Mouse (Mus musculus): ENCODE measurements around the gene Lgi2. TPM values are rescaled to one million over a fixed set of nuclear protein-coding genes. Genes with fewer than 3 reads are reported as not detected.

The Lgi2 gene
- 0.79 and 1.2 TPM in 2 replicates for polyA plus RNA-seq (2014; fragmentation: Nextera tagmentation; extraction: Ambion mirVana)

- 0 out of 2 replicates have a peak, but pooled peaks cover 3% of the 10 kb centered on the region for H3K4me1 ChIP-seq (ENCODE audit: control insufficient read depth, insufficient read depth, low read length)
- H3K9ac ChIP-seq (ENCODE audit: low read length) = peak within 1 kb of the TSS; percentile 64
- DNase-seq (ENCODE audit: low spot score) (peak; percentile 63), ATAC-seq (ENCODE audit: insufficient number of reproducible peaks, low FRiP score, low TSS enrichment, low read depth) (peak; percentile 78; the same call in 1 of the 2 replicates)
- 2% methylated on average over 43 of the region's 83 CpGs for WGBS
- peak within 1 kb of the TSS; percentile 93 for H3K4me2 ChIP-seq (ENCODE audit: low read depth, severe bottlenecking)
- H3K9me3 ChIP-seq (ENCODE audit: control insufficient read depth, low read length) = no peaks in the 10 kb centered on the region
- H3K27ac ChIP-seq (replicated peaks; ENCODE audit: low read depth, low read length) = no peak within 1 kb of the TSS
- 0 out of 2 replicates have a peak, but pooled peaks cover 4% of the 10 kb centered on the region for H3K27me3 ChIP-seq (ENCODE audit: control insufficient read depth, insufficient read depth, low read length)
- no peaks in the 10 kb centered on the region for H3K36me3 ChIP-seq (ENCODE audit: control insufficient read depth, insufficient read depth, low read length)
- H3K4me3 ChIP-seq (ENCODE audit: low read depth, low read length) = peak within 1 kb of the TSS; percentile 48
Observed at GRCm38 (mm10) chr5:52565813-52566531, at the start of gene Lgi2. Lgi2 (minus strand) TSS chr5:52566462.

GRCm38 (mm10) chr5:52615421-52615820, 49.2 kb upstream of the Lgi2 start:
- Histone ChIP-seq H3K9ac (ENCODE audit: low read length) (no peak overlapping the region), H3K4me1 (ENCODE audit: control insufficient read depth, insufficient read depth, low read length) (peaks cover 12% of the 10 kb centered on the region), H3K9me3 (ENCODE audit: control insufficient read depth, low read length) (no peaks in the 10 kb centered on the region), H3K4me2 (ENCODE audit: low read depth, severe bottlenecking) (no peak overlapping the region), H3K36me3 (ENCODE audit: control insufficient read depth, insufficient read depth, low read length) (no peaks in the 10 kb centered on the region), H3K27ac (replicated peaks; ENCODE audit: low read depth, low read length) (no peak overlapping the region), H3K4me3 (ENCODE audit: low read depth, low read length) (no peak overlapping the region), H3K27me3 (ENCODE audit: control insufficient read depth, insufficient read depth, low read length) (no peaks in the 10 kb centered on the region)
- ATAC-seq (ENCODE audit: insufficient number of reproducible peaks, low FRiP score, low TSS enrichment, low read depth) (no peak), DNase-seq (ENCODE audit: low spot score) (no peak)
- WGBS = 44% methylated on average over 9 of the region's 9 CpGs

GRCm38 (mm10) chr5:52614686-52615085, 48.4 kb upstream of the Lgi2 start:
- no peaks in the 10 kb centered on the region for H3K36me3 ChIP-seq (ENCODE audit: control insufficient read depth, insufficient read depth, low read length)
- ATAC-seq (ENCODE audit: insufficient number of reproducible peaks, low FRiP score, low TSS enrichment, low read depth) = no peak
- no peak for DNase-seq (ENCODE audit: low spot score)
- H3K27ac ChIP-seq (replicated peaks; ENCODE audit: low read depth, low read length) = no peak overlapping the region
- no peak overlapping the region for H3K4me3 ChIP-seq (ENCODE audit: low read depth, low read length)
- no peak overlapping the region for H3K4me2 ChIP-seq (ENCODE audit: low read depth, severe bottlenecking)
- H3K27me3 ChIP-seq (ENCODE audit: control insufficient read depth, insufficient read depth, low read length) = no peaks in the 10 kb centered on the region
- H3K9ac ChIP-seq (ENCODE audit: low read length) = no peak overlapping the region
- H3K9me3 ChIP-seq (ENCODE audit: control insufficient read depth, low read length) = no peaks in the 10 kb centered on the region
- H3K4me1 ChIP-seq (ENCODE audit: control insufficient read depth, insufficient read depth, low read length) = peaks cover 12% of the 10 kb centered on the region
- WGBS = 79% methylated on average over 4 of the region's 4 CpGs

- no peaks in the 10 kb centered on the region for H3K36me3 ChIP-seq (ENCODE audit: control insufficient read depth, insufficient read depth, low read length)
- no peak for ATAC-seq (ENCODE audit: insufficient number of reproducible peaks, low FRiP score, low TSS enrichment, low read depth)
- H3K27me3 ChIP-seq (ENCODE audit: control insufficient read depth, insufficient read depth, low read length) = no peaks in the 10 kb centered on the region
- H3K9me3 ChIP-seq (ENCODE audit: control insufficient read depth, low read length) = no peaks in the 10 kb centered on the region
- H3K4me2 ChIP-seq (ENCODE audit: low read depth, severe bottlenecking) = no peak overlapping the region
- peaks cover 7% of the 10 kb centered on the region for H3K4me1 ChIP-seq (ENCODE audit: control insufficient read depth, insufficient read depth, low read length)
- no peak overlapping the region for H3K27ac ChIP-seq (replicated peaks; ENCODE audit: low read depth, low read length)
- WGBS = 89% methylated on average over 8 of the region's 8 CpGs
- DNase-seq (ENCODE audit: low spot score) = no peak
- H3K4me3 ChIP-seq (ENCODE audit: low read depth, low read length) = no peak overlapping the region
- no peak overlapping the region for H3K9ac ChIP-seq (ENCODE audit: low read length)
Observed at GRCm38 (mm10) chr5:52612776-52613175, 46.5 kb upstream of the Lgi2 start.

GRCm38 (mm10) chr5:52611315-52611895, 45.1 kb upstream of the Lgi2 start:
- H3K4me1 ChIP-seq (ENCODE audit: control insufficient read depth, insufficient read depth, low read length) = peaks cover 2% of the 10 kb centered on the region; the same call in 1 of the 2 replicates
- H3K9me3 ChIP-seq (ENCODE audit: control insufficient read depth, low read length) = no peaks in the 10 kb centered on the region
- H3K9ac ChIP-seq (ENCODE audit: low read length) = no peak overlapping the region
- ATAC-seq (ENCODE audit: insufficient number of reproducible peaks, low FRiP score, low TSS enrichment, low read depth) (no peak), DNase-seq (ENCODE audit: low spot score) (no peak)
- H3K4me3 ChIP-seq (ENCODE audit: low read depth, low read length) = no peak overlapping the region
- H3K36me3 ChIP-seq (ENCODE audit: control insufficient read depth, insufficient read depth, low read length) = no peaks in the 10 kb centered on the region
- no peak overlapping the region for H3K27ac ChIP-seq (replicated peaks; ENCODE audit: low read depth, low read length)
- no peak overlapping the region for H3K4me2 ChIP-seq (ENCODE audit: low read depth, severe bottlenecking)
- no peaks in the 10 kb centered on the region for H3K27me3 ChIP-seq (ENCODE audit: control insufficient read depth, insufficient read depth, low read length)
- 84% methylated on average over 10 of the region's 10 CpGs for WGBS

GRCm38 (mm10) chr5:52610306-52610705, 44.0 kb upstream of the Lgi2 start:
- WGBS = 59% methylated on average over 4 of the region's 4 CpGs

GRCm38 (mm10) chr5:52609672-52610071, 43.4 kb upstream of the Lgi2 start:
- Histone ChIP-seq H3K4me3 (ENCODE audit: low read depth, low read length) (no peak overlapping the region), H3K36me3 (ENCODE audit: control insufficient read depth, insufficient read depth, low read length) (no peaks in the 10 kb centered on the region), H3K27ac (replicated peaks; ENCODE audit: low read depth, low read length) (no peak overlapping the region), H3K9me3 (ENCODE audit: control insufficient read depth, low read length) (no peaks in the 10 kb centered on the region), H3K27me3 (ENCODE audit: control insufficient read depth, insufficient read depth, low read length) (no peaks in the 10 kb centered on the region), H3K9ac (ENCODE audit: low read length) (no peak overlapping the region), H3K4me1 (ENCODE audit: control insufficient read depth, insufficient read depth, low read length) (0 out of 2 replicates have a peak, but pooled peaks cover 2% of the 10 kb centered on the region), H3K4me2 (ENCODE audit: low read depth, severe bottlenecking) (no peak overlapping the region)
- DNase-seq (ENCODE audit: low spot score) (no peak), ATAC-seq (ENCODE audit: insufficient number of reproducible peaks, low FRiP score, low TSS enrichment, low read depth) (no peak)
- 84% methylated on average over 10 of the region's 10 CpGs for WGBS

More at GRCm38 (mm10) chr5:52610306-52610705, 44.0 kb upstream of the Lgi2 start:
- no peaks in the 10 kb centered on the region for H3K27me3 ChIP-seq (ENCODE audit: control insufficient read depth, insufficient read depth, low read length)
- DNase-seq (ENCODE audit: low spot score) = no peak
- H3K4me2 ChIP-seq (ENCODE audit: low read depth, severe bottlenecking) = no peak overlapping the region
- H3K4me1 ChIP-seq (ENCODE audit: control insufficient read depth, insufficient read depth, low read length) = no peaks in the 10 kb centered on the region
- H3K4me3 ChIP-seq (ENCODE audit: low read depth, low read length) = no peak overlapping the region
- no peak for ATAC-seq (ENCODE audit: insufficient number of reproducible peaks, low FRiP score, low TSS enrichment, low read depth)
- H3K9me3 ChIP-seq (ENCODE audit: control insufficient read depth, low read length) = no peaks in the 10 kb centered on the region
- no peaks in the 10 kb centered on the region for H3K36me3 ChIP-seq (ENCODE audit: control insufficient read depth, insufficient read depth, low read length)
- no peak overlapping the region for H3K27ac ChIP-seq (replicated peaks; ENCODE audit: low read depth, low read length)
- H3K9ac ChIP-seq (ENCODE audit: low read length) = no peak overlapping the region

- Histone ChIP-seq H3K36me3 (ENCODE audit: control insufficient read depth, insufficient read depth, low read length) (no peaks in the 10 kb centered on the region), H3K27me3 (ENCODE audit: control insufficient read depth, insufficient read depth, low read length) (no peaks in the 10 kb centered on the region), H3K4me3 (ENCODE audit: low read depth, low read length) (no peak overlapping the region), H3K4me2 (ENCODE audit: low read depth, severe bottlenecking) (no peak overlapping the region), H3K9me3 (ENCODE audit: control insufficient read depth, low read length) (no peaks in the 10 kb centered on the region), H3K27ac (replicated peaks; ENCODE audit: low read depth, low read length) (no peak overlapping the region), H3K4me1 (ENCODE audit: control insufficient read depth, insufficient read depth, low read length) (0 out of 2 replicates have a peak, but pooled peaks cover 10% of the 10 kb centered on the region), H3K9ac (ENCODE audit: low read length) (no peak overlapping the region)
- peak; percentile 69 for ATAC-seq (ENCODE audit: insufficient number of reproducible peaks, low FRiP score, low TSS enrichment, low read depth)
- 25% methylated on average over 6 of the region's 6 CpGs for WGBS
- peak; percentile 46 for DNase-seq (ENCODE audit: low spot score)
Observed at GRCm38 (mm10) chr5:52604582-52605041, 38.4 kb upstream of the Lgi2 start.

Measured in limb, embryonic 11.5 days (tissue).